Mouse (Mus musculus) heart, adult 9 months (tissue): ENCODE data around the gene R3hdml.

Source experiments
- DNase-seq, 2 experiments: peaks; one replicate each; pipeline ENCODE4 v3.0.0; 2022; ENCODE audit warnings: low spot score in 2 of 2

Gene R3hdml

DNA sequence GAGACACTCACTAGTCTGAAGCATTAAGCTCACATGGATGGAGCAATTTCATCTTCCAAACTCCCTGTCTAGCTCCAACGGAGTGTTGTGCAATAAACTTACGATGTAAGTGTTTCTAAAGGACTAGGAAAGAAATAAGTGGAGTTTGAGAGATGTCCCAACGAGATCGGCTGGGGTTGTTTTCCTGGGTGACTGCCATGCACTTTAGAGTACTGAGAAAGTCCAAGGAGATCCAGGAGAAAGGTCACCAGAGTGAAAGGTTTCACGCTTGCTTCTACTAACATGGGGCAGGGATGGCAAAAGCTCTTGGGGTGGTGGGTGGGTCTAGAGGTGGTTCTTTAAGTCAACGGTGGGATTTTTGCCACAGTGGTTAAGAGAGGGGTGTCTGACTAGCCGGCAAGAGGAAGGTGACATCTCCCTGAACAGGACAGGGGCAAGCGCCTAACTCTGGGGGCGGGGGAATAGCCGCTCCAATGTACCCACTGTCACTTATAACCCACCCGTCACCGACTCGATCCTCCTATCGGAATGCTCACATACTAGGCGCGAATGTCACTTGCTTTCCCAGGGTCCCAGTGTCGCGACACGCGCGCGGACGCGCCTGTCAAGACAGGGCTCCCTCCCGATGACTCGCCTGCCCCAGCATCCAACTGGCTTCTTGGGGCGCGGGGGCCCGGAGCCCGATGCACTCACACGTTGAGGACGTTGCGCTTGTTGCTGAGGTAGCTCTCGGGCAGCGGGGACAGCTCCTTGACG is 20.2 kb upstream of the R3hdml start:
- peak; percentile 25 to 54 for DNase-seq

DNA sequence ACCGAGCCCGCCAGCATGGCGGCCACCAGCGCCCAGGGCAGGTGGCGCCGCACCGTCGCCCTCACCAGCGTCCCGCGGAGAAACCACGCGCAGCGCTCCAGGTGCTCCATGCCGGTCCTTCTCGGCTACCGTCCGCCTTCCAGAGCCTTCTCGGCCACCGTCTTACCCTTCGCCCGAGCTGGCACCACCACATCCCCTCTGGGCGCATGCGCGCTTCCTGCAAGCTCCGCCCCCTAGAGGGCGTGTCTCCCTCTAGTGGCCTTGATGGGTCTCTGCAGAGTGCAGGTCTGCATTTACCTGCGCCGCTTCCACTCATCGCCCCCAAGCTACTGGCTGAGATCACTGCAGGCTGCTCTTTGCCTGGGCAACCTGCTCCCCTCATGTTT is 19.7 kb upstream of the R3hdml start, which contains the start of gene Fitm2:
Fitm2 (minus strand) TSS at position 164 of the 386 bp plus-strand sequence.
- peak; percentile 91 to 92 for DNase-seq

DNA sequence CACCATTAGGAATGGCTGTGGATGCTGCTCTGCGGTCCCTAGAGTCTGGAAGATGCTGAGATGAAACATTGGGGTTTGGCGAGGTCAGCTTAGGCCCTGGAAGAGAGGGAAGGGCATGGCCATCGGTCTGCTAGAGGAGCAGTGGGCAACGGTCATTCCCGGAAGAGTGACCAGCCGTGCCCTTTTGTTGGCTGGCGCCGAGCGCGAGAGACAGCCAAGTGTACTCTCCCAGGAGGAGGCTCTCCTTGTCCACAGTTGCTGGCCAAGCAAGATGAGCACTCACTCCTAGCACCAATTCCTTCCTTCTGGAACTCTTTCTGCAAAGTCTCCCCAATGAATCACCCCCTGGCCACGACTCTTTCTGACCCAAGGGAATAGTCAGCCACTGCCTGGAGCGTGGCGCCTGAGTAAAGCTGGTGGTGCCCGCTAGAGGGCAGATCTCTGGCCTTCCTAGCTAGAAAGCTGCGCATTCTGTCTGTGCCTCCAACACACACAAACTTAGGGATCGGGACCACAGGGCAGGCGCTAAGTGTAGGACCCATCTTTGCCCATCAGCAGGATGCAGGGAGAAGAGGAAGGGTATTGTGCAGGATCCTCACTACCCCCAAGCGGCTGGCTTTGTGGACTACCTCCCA is 11.8 kb upstream of the R3hdml start:
- DNase-seq: no peak

DNA sequence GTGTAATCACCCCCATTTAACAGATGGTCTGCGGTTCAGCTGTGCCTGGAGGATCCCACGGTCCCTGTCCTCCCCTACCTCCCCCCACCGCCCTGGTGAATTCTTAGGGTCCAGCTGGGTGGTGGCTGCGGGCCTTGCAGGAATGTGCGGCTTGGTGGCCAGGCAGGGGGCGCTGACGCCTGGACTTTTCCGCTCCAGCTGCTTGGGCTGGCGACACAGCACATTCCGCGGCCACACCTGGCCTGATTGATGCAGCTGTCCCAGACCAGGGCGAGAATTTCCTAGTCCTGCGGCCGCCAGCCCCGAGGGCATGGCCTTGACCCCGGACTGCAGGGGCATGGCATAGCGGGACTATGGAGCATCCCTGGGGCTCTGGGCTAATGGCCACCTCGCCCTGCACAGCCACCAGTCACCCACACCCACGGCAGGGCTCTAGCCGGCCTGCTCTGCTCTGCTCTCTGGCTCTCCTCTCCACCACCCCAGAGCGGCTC is 10.5 kb upstream of the R3hdml start:
- no peak for DNase-seq

DNA sequence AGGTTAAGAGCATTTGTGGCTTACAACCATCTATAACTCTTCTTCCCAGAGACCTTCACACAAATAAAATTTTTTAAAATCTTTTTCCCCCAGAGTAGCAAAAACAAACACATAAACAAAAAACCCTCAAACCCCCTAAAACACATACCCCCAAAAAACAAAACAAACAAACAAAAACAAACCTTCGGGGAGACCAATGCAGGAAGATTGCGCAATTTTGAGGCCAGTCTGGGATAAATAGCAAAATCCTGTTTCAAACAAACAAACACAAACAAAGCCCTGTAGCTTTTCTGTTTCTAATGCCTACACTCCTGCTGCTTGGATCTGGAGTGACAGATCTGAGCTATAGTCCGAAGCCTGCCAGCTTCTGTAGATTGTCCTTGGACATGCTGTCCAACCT is 4.8 kb upstream of the R3hdml start:
- no peak for DNase-seq

DNA sequence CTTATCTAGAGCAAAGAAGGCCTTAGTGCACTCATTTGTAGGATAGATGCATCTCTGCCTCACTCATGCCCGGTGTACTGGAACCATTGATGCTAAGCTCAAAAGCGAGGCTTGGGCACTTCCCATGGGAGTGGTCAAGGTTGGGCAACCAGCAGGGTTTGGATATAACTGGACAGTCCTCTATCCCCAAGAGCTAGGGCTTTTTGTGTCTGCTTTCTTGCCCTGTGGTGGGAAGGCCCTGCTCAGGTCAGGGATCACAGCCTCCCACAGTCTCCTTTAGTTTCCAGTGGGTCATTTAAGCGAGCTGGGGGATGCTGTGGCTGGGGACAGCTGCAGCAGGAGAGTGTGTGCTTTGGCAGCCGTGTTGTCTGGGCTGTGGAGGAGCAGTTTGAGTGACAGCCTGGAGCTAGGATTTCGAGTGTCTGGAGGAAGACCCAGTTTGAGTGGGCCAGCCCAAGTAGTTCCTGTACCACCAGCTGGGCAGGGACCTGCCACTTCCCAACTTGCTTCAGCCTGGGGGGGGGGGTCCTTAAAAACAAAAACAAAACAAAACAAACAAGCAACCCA is 2.3 kb upstream of the R3hdml start:
- no peak for DNase-seq

DNA sequence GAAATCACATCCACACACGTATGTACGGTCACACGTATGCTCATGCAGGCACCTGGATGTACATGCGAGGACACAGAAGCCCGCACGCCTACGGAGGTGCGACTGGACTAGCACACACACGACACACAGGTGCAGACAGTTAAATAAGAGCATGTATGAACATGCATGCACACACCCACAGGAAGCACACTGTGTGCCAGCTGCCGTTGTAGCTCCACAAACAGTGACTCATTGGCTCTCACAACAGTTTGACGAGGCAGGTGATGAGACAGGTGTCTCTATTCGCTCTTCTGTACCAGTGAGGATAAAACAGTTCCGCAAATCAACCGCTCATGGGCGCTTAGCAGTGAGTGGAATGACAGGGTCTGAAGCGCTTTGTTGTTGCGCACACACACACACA is 1.5 kb upstream of the R3hdml start:
- no peak for DNase-seq

DNA sequence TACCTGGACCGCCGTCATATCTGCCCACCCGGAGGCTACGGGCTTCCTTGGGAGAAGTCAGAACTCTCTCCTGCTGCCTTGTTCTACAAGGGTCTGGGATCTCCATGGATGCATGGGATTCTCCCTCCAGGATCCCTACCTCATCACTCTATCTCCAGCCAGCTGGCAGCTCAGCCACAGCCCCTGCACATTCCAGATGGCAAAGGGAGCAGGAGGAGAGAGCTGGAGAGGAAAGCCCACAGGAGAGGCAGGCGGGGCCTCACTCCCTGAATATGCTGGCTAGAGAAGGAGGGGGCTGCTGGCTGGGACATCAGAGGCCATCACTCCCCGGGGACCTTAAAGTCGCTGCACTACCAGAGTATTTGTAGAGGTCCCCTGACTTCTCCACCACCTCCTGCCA is 767 bp upstream of the R3hdml start:
- no peak for DNase-seq

DNA sequence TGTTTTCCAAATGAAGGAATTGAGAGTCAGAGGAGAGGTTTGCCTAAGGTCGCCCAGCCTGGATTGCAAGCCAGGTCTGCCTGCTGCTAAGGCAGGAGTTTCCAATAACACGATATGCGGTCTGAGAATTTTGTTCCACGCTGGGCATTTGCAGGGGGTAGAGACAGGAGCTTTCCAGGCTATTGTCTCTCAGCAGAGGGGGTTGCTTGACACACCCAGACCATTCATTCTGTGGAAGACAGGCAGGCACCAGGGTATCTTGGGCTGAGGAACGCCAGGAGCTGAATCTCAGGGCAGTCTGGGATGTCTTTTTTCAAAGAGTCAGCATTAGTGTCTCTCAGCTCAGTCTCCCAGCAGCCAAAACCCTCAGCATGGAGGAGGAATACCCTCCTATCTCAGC is 913 bp downstream of the R3hdml start:
- no peak for DNase-seq

DNA sequence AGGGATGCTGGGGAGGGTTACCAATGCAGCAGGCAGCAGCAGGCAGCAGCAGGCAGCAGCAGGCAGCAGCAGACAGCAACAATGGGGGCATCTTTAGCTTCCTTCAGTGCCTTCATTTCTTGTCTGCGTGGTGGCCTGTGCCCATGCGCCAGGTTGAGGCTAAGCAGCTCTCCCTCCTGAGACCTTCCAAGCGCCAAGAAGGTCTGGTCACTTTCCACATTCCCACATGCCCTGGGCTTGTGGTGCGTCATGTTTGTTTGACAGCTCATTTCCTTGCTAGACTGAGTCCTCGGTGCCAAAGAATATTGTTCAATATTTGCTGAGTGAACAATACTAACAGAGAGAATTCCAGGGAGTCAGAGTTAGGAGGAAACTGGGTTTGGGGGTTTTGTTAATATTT is 1.9 kb downstream of the R3hdml start:
- no peak for DNase-seq

DNA sequence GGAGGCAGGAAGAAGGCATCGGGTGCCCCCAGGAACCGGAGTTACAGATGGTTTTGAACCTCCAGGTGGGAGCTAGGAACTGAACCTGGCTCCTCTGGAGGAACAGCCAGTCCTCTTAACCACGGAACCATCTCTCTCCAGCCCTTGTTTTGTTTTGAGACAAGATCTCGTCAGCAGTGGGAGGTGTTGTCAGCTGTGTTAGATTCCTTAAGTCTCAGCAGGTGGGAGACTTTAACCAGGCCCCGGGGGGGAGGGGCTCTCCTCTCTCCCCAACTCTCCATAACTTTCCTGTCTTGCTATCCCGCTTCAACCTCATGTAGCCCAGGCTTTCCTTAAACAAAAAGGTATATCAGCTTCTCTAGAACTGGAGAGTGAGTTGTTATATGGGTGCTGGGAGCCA is 2.3 kb downstream of the R3hdml start:
- no peak for DNase-seq

DNA sequence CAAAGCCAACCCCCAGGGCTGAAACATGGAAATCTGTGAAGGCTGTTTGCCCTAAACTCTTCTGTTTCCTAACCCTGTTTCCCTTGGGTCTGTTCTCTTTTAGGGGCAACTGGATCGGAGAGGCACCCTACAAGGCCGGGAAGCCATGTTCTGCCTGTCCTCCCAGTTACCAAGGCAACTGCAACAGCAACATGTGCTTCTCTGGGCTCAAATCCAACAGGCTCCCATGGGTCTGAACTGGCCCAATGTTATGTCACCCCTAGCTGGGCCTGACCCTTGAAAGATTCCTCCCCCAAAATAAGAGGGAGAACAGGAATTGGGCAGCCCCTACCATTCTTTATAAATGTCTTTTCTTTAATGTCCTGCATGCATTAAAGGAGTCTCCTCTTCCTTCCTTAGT is 10.1 kb downstream of the R3hdml start:
- DNase-seq: peak; percentile 18 to 22

DNA sequence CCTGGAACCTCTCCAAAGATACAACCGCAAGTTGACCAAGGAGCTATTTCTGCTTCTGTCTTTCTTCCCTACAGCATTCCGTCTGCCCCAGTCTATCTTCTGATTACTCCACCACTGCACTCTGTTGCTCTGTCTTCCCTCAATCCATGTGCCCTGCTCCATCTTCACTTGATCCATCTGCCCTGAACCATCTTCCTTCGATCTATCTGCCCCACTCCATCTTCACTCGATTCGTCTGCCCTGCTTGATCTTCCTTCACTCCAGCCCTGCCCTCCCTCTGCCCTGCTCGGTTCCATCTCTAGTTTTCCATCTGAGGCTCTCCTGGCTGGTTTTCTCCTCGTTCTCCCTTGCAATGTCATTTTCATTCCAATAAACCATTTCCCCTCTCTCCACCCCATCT is 11.1 kb downstream of the R3hdml start:
- no peak for DNase-seq

DNA sequence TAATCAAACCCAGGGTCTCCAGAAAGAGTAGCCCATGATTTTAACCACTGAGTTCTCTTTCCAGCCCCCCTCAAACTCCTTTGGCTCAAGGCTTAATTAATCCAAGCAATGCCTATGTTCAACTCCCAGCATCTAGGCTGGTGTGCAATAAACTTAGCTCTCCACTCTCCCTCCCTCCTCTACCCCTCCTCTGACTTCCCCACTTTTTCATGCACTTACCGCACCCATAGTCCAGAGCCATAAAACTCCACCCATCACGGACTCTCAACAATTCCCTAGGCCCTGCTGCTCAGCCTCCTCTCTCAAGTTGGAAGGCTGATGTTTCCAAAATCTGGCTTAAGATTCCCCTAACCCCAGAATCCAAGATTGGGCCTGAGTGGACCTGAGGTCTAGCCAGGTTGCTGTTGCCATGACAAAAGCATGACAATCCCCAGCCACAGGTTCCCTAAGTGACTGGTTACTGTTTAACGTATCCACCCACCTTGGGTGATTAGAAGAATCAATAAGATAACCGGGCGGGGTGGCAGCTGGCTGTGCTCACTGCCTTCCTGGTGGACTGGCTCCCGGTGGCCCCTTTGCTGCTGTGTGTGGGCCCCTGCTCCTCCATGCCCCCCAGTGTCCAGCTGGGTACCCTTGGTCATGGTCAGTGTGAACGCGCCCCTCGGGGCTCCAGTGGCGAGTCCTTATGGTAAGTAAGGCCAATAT is 14.3 kb downstream of the R3hdml start, which contains the start of gene Hnf4a:
Hnf4a (plus strand) TSS at position 509 of the 705 bp plus-strand sequence.
- DNase-seq: no peak

DNA sequence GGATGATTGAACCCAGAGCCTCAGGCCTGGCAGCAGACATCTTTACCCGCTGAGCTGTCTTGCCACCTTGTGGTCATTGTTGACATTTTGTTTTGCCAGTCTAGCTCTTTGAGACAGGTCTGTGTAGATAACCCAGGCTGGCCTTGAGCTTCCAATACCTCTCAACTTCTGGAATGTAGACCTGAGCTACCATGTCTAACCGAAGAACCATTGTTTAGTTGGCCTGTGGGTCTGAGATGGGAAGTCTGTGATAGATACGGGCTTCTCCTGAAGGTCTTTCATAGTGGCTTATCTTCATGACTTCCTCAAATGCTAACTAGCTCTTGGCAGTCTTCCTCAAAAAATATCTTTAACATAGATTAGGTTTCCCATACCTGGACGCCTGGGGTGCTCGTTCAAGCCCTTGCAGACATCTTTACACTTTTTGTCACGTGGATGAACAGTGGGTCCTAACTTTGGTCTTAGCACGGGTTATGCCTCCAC is 33.7 kb downstream of the R3hdml start:
- no peak for DNase-seq

DNA sequence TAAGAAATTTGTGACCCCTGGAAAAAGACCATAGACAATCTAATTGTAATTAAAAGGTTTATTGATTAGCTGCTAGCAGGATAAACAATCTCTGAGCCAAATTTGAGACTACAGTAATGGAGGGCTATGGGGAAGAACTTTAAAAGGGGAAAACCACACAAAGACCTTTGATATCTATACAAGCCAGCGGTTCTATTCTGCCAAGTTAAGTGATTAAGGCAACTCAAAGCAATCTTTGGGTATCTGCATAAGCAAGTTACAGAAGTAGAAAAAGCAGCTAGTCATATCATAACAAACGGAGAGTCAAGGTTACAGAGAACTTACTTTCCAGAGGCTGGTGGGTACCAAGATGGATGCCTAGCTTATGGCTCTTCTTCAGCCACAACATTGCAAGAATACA is 35.4 kb downstream of the R3hdml start:
- DNase-seq: no peak

DNA sequence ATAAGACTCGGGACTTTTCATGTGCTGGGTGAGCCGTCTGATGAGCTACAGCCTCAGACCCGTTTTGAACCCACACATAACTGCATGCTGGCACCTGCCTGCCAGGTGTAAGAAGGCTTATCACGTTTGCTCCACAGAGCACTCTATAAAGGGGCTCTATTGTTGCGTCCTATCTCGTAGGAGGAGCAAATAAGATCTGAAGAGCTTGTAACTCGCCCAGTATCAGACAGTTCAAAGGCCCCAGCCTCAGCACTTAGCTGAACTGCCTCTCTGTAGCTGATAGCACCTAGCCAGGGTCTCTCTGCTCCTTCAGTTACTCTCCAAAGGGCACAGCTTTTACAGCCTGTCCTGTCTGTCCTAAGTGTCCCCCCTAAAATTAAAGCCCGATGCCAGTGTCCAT is 38.3 kb downstream of the R3hdml start:
- no peak for DNase-seq

DNA sequence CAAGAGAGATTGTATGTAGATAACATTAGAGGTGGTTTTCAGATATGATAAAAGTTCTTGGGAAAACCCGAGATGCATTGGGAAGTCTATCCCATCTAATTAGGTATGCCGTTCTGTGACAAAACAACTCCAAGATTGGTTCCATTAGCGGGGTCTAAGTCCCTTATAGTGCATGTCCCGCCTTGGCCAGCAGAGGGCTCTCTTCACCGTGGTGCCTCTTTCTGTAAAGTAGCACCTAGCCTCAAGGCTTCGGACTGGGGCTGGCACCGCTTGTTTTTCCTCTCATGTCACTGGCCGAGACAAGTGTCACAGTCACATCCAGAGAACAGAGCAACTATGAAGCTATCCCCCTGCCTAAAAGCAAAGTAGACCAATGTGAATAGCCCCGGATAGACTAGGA is 39.8 kb downstream of the R3hdml start:
- DNase-seq: peak; percentile 50 to 66

DNA sequence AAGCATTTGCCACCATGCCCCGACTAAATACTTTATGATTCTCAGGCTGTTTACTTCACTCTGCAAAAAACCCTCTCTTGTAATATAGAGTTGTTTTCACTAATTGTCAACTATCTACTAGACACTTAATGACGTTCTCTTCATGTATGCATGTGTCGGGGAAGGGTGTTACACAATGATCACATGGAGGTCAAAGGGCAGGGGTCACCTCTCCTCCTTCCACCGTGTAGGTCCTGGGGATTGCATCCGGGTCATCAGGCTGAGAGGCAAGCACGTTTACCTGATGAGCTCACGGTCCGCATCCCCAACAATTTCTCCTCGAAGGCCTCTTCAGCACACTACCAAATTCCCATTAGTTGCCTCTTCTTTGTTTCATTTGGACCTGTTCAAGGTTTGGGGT is 41.1 kb downstream of the R3hdml start:
- no peak for DNase-seq

DNA sequence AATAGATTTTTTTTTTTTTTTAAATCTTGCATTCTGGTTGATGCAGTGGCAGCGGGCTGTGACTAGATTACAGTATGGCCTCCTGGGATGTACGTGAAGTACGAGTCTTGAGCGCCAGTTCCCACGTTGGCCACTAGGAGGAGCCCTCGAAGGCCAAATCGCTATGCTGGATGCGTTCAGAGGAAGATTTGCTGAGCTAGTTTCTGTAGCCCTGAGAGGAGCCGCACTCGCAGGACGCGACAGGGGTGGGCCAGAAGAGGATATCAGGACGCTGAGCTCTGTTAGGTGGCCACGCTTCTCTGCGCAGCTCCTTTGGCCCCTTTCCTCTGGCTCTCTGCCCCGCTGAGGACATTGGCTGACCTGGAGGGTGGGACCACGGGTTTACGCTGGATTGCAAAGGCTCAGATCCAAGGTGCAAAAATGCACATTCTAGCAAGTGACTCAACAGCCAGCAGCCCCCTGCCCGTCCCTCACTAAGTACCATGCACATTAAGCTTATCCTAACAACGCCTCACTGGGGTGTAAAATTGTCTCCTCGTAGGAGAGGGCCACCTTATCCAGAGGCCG is 42.9 kb downstream of the R3hdml start:
- DNase-seq: peak; percentile 79 to 89

DNA sequence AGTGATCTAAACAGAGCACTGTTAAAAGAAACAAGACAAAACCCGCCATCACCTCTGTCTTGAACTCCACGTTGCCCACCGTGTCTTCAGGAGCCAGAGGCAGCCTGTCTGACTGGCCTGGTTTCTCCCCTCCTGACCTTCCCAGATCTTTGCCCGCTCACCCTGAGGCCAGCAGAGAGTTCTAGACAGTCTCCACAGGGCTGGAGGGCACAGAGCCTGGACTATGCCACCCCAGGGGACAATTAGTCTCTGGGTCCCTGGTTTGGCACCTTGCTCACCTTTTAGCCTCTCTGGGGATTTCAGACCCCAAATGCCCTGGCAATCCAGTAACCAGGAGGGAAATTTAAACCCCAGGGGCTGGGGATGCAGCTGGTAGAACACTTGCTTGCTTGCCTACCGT is 45.3 kb downstream of the R3hdml start:
- no peak for DNase-seq

DNA sequence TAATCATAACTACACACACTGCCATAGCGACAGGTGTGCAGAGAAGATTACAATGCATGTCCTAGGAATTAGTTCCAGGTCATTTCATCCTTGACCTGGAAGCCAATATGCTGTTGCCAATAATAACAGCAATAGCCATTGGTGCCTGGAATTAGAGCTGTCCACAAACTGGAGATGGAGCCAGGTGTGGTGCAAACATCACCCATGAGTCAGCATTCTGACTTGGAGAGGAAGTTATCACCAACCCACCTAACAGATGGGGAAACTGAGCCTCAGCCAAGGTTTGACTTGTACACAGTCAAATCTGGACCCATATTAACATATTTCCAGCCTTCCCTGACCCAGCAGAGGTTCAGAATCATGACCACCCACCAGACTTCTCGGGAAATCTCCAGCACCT is 46.3 kb downstream of the R3hdml start:
- DNase-seq: no peak
